Mouse (Mus musculus) stomach, postnatal 0 days (tissue): ENCODE data around the gene Zfp553.

ENCODE experiments used
- CTCF ChIP-seq: IDR thresholded peaks from 2 replicates; pipeline ENCODE4 v1.5.1; 2016; ENCODE audit warnings: antibody characterized with exemption, low read depth, mild to moderate bottlenecking, moderate library complexity
- EP300 ChIP-seq: optimal IDR thresholded peaks from 2 replicates; pipeline ENCODE3; 2016; ENCODE audit warnings: antibody characterized with exemption

GRCm38 (mm10) chr7:127255008-127255407, 22.1 kb downstream of the Zfp553 start:
- TF ChIP-seq CTCF = no peak
- no peak for TF ChIP-seq EP300
